Mouse (Mus musculus): ENCODE data around the gene Tsc1.

GRCm38 (mm10) chr2:28665818-28666217, 24.8 kb downstream of the Tsc1 start:
- TF ChIP-seq CTCF (IDR thresholded peaks at IDR 0.05; ENCODE audit: low read depth) (no peak), EP300 (IDR thresholded peaks at IDR 0.05; ENCODE audit: low read depth) (no peak)

Data from liver, postnatal 0 days (tissue).